Mouse (Mus musculus) WW6 (cell line): ENCODE results near the gene Samd4b.

Experiments used
- DNase-seq: peaks from one replicate; pipeline ENCODE4 v3.0.0-alpha.2; 2013; ENCODE audit warnings: low read depth, low spot score

Gene Samd4b

DNA sequence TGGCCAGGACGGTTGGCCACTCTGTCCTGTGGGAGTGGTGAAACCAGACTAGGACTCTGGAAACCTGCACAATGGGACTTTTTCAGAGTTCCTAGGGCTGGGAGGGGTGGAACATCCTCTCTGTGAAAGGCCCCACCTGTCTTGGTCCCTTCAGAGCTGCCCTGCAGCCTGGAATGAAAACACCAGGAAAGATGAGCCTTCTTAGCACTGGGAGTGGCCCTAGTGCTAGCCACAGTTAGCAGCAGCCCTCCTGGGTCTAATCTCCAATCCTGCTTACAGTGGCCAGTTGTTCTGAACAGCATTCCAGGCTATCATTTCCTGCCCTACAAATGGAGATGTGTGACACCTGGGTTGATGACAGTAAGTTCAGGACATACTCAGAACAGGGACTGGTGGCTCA lies 6.1 kb downstream of the Samd4b start:
- DNase-seq: no peak

DNA sequence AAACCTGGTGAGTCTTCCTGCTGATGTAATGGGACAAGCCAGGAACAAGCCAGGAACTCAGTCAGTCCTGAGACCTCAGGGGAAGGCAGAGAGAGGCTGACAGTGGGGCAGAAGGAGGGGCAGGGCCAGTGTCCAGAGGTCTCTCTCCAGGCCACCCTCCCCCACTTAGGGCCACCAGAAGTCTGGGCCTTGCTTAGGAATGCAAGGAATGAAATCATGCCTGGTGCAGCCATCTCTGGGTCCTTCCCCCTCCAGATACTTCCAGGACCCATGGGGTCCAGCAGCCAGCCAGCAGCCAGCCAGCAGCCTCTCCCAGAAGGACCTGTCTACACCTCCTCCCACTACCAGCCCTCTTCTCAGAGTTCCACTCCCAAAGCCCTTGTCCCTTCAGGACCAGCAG lies 10.3 kb downstream of the Samd4b start:
- DNase-seq: no peak

DNA sequence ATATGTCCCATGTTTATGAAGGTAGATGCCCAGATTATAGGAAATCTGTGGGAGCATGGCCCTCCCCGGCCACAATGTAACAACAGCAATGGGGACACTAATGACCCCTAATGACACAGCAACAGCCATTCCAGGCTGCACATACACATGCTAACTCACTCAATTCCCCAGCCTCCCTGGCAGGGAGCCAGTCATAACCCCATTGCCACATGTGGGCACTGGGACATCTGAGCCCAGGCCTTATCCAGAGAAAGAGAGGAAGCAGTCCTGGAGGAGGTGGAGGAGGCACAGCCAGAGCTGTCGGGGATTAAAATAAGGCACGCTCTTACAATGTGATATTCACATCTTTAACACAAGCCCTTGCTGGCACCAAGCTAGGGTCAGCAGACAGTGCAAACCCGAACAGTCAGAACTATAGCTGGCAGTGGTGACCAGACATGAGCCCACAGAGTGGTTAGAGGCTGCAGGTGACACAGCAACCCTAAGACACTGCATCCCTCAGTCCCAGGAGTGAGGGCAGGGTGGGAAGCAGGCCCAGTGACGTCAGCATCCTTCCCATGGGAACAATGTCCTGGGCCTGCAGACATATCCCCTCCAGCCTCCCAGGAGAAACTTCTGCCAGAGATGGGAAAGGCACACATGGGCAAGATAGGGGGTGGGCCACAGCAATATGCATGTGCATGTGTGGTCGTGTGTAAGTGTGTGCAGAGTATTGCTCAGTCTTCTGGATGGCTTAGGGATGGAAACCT lies 11.1 kb downstream of the Samd4b start:
- no peak for DNase-seq

DNA sequence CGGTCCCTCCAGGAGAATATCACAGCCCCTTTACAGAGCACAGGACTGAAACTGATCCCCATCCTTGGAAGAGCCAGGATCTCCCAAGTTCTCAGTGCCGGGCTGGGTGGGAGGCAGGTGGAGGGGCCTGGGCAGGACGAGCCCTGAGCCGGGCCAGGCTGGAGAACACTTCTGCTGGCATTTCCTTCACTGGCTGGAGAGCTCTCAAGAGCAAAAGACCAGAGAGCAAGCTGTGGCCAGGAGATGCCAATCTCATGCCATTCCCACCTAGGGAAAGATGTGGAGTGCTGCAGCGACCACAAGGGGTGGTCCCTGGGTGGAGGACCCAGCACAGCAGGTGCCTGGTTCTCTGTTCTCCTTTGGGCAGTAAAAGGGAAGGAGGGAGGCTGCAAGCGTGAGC lies 12.9 kb downstream of the Samd4b start:
- no peak for DNase-seq

DNA sequence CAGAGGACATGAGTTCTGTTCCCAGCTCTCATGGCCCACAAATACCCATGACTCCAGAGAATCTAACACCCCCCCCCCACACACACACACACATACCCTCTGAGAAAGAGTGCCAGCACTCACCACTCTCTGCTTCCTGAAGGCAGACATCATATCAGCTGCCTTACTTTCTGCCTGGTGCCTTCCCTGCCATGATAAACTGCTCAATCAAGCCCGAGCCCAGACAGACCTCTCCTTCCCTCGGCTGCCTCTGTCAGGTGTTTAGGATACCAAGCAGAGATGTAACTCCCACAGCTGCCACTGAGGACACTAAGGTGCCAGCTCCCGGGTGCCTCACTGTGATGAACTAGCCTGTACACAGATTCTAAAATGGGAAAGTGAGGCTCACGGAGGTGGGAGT lies 13.5 kb downstream of the Samd4b start:
- no peak for DNase-seq

DNA sequence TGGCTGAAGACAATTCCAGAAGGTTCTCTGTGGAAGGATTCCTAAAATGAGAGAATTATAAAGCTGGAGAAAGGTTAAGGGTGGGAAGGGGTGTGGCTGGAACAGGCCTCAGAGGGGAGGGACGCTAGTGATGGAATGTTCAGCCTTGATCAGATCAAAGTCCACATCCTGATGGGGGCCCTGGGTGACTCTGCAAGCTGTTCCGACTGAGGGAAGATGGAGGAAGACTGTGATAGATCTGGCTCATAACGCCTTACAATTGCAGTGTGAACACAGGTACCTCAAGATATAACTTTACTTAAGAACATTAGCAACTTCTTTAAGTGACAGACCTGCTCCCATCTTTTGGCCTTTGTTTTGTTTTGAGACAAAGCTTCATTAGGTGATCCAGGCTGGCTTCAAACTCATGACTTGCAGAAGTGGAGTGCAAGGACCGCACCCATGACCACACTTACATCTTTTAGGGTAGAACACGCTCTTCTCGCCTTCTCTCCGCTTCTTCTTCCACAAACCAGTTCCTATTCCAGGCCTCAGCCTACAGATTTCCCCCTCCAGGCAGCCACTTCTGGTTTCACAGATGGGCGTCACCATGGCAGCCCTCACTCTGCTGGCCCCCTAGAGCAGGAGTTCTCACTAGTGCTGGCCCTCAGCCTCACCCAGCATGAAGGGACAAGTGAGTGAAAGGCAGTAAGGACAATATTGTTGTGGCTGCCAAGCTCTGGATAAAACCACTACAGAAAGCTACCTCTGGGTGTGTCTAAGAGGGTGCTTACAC lies 14.2 kb downstream of the Samd4b start:
- DNase-seq: no peak

DNA sequence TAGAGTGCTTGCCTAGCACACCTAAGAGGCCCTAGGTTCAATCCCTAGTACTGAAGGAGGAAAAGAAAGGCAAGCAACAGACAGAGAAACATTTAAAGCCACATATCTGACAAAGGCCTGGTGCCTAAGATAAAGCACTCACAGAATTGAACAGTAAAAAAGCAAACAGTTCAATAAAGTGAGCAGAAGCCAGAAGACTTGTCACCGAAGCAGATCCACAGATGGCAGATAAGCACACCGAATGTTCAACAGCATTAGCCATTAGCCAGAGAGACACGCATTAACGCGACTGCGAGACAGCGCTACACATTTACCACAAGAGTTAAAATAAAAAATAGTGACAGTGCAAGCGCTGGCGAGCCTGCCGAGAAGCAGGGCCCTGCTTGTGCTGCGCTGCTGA lies 15.1 kb downstream of the Samd4b start:
- no peak for DNase-seq

DNA sequence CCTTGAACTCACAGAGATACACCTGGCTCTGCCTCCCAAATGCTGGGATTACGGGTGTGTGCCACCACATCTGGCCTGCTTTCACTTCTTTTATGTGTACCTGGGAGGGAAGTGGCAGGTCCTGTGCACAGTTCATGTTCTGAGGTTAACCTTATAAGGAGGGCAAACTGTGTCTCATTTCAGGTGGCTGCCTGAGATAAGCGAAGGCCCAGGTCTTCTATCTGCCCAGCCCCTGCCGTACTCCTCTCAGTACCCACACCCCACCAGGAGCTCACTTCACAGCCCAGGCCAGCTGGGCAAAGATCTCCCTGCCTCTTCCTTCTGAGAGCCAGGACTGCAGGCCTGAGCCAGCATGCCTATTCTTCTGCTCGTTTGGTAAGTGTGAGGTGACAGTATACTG lies 16.2 kb downstream of the Samd4b start:
- no peak for DNase-seq

DNA sequence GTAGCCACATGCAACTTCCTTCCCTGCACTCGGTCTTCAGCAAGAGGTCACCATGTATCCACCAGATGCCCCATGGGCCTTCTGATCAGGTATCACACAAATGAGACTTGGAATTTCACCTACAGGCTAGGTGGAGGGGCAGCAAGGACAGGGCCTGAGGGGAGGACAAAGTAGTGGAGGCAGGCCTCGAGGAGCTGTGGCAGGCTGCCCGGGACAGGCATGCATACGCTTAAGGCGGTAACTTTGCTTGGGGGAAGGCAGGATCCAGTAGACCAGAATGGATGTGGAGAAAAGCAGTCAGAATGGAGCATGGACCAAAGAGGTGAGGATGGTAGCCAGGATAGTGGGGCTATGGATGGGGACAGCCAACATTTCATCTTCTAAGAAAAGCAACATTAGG lies 18.1 kb downstream of the Samd4b start:
- no peak for DNase-seq

DNA sequence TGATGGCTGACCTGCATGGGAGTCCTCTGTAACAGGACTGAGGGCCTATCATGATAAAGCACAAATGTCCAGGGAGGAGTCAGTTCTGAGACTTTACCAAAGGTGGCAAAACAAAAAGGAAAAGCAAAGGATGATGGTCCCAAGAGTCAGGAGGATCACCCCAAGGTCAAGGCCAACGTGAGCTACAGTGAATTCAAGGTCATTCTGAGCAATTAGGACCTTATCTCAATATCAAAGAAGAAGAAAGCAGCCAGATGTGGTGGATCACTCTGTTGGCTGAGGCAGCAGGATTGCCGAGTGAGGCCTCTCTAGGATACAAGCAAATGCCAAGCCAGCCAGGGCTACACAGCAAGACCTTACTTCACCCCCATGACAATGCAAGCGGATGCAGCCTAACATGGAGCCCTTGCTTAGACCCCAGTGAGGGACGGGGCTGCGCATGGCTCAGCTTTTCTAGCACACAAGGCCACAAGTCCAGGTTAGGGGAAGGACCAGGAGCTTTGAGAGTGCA lies 19.3 kb downstream of the Samd4b start:
- DNase-seq: no peak

DNA sequence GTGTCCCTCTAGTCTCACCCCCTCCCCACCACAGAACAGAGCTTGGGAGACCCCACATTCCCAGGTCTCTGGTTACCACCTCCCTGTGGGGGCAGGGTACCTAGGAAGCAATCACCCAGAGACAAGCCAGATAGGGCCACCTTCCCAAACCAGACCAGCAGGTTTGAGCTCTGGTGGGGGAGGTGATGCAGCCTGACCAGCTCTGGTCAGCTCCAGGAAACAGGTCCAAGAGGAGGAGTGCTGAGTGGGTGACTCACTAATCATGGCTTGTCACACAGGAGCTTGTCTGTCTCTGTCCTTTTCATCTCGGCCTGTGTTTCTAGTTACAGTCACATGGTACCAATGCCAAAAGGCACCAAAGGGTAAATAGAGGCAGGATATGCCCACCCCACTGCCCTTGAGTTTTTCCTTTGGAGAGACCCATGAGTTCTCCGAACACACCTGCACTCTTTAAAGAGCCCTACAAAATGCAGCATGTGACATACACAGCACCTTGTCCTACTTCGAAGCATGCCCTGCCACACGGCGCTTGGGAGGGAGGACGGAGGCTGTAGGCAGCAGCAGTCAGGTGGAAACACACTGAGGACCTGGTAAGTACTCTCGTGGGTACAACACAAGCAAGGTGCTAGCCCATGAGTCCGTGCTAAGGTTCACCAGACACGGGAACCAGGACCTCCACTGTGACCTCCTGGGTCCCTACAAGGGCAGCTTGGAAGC lies 20.0 kb downstream of the Samd4b start:
- DNase-seq: no peak

DNA sequence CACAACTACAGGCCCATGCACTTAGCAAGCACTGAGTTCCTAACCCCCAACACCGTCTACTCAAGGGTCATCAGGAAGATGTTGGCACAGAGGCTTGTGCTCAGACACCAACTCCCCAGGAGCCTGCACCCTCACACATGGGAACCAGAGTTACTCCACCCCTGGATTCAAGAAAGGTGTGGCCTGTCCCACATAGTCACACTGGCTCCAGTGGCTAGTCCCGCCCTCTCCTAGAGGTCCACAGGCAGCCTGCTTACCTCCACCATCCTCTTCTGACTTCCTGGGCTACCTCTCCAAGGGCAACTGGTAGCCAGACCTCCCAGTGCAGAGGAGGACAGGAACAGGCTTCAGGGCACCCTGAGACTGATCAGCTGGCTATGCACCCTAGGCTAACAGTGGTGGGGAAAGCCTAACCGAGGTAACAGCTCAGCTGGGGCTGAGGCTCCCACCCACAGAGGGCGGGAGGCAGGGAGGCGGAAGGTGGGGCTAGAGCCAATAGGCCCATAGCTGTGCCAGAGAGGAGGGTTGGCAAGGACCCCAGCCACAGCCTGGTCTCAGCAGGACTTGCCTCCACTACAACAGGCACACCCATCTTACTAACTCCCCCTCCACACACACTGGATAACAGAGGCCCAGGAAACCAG lies 21.6 kb downstream of the Samd4b start:
- DNase-seq: no peak

DNA sequence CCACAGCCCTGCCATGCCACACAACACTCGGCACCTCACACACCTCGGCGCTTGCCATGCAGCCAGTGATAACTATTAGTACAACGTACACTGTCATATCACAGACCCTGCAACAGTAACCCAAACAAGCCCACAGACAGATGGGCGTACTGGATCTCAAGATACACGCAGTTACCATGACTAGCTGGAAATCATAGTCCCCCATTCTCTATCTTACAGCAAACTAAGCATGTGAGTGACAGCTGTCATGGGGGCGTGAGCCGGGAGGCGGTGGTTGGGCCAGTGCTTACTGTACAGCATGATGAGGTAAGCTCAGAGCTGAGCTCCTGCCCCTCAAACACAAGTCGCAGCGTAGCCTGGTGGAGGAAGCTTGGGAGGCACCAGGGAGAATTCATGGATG lies 22.3 kb downstream of the Samd4b start:
- DNase-seq: no peak

DNA sequence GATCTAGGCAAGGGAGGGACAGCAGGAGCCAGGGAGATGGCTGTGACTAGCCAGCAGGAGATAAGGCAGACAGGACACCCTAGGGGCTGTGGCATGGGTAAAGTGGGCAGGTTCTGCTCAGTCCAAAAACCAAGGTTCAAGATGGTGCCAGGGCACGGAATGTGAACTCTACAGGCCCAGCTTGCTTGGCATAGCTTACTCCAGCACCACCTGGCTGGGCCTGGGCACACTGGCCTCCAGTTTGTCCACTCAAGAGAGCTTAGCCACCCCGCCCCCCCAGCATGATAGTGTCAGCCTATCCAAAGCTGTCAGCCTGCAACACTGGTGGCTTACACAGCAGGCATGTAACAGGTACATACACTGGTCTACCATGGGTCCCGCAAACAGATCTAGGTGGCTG lies 24.7 kb downstream of the Samd4b start:
- no peak for DNase-seq

DNA sequence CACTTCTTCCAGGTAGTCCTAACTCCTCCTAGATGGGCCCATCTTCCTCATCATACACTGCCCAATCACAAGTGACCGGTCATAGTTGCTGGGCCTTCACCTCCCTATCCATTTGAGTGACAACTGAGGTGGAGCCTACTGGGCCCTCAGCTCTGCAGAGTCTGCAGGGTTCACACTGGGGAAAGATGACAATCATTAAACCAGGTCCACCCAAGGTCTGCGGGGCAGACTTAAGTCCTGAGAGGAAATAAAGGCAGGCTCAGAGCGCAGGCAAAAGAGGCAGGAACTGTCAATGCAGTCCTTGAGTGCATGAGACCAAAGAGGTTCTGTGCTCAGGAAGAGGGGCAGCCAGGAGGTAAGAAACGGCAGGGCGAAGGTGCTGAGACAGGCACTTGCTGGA lies 25.3 kb downstream of the Samd4b start:
- DNase-seq: no peak

DNA sequence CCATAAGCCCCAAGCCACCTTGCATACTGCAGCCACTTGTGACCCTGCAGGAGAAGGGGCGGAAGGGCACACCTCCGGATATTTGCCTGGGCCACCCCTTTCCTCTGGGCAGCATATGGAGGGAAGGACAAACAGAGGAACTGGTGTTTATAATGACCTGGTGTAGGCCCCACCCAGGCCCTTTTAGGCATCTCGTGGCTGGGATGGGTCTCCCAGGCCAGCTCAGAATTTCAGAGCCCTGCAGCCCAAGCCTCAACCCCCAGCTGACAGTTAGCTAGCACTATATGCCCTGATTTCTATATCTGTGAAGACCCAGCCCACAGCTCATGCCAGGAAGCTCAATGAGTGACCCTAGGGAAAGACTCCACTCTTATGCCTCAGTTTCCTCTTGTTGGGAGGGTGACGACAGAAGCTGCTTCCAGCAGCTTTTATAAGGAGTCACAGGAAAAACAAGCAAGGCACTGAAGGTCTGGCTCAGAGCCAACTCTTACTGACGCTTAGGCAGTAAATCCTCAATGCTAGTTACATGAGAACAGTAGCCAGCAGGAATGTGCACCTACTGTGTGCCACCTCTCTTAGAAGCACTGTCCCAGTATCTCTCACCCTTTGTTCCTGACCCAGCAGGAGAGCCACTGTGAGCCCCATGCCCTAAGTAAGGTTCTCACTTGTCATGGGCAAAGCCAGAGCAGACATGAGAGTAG lies 26.8 kb downstream of the Samd4b start:
- no peak for DNase-seq

DNA sequence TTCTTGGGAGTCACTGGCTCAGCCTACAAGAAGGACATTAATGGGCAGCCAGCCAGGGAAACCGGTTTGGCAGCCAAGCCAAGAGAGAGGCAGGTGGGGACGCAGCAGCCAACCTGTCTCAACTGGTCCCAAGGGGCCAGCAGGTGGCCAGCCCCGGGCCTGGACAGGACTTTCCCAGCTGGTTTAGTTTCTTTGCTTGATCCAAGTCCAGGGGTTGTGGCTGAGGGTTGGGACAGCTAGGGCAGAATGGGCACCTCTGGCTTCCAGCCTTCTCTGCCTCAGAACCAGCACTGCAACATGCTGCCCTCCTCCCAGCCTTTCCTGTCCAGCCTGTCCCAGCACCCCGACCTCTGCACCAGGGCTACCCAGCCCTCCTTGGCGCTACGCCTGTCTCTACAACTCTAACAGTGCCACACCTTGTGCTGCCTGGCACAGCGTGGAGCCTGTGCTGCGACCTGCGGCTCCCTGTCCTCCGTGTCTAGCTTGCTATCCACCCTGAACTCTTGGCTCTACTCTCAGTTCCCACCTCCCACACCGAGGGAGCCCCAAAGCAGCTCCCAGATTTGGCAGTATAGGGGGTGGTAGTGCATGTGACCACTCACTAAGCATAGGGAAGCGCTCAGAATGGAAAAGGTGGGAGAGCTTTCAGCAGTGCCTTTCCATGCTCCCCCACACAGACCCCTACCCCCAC lies 27.5 kb downstream of the Samd4b start:
- DNase-seq: no peak

DNA sequence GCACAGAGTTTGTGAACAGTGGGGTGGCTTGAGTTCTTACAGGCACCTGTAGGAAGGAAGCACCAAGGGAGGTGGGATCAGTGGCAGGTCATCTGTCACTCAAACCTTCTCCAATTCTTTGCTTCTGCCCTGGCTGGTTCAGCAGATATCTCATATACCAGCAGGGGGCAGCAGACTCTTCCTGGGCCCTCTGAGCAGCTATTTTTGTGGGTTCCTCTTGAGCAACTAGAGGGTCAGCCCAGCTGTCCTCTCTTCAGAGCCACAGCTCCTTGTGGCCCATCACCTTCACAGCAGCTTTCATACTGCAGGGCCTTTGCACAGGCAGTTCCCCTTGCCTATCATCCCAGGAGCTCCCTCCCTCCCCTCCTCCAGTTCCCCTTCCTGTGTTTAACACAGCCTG lies 29.7 kb downstream of the Samd4b start:
- DNase-seq: no peak

DNA sequence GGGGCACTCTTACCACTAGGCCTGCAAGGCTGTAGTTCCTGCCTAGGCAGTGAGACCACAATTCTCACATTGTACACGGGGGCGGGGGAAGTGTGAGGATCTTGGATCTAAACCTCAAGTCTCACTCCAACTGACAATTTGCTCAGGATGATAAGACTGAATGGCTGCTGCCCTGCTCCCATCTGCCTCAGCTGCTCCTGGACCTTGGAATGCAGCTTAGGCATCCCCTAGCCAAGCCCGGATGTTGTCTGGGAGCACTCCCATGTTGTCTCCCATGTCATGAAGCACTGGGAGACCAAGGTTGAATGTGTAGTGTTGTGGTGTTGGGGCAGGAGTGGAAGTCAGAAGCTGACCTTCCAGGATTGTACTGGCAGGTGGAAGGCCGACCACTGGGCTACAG lies 30.4 kb downstream of the Samd4b start:
- no peak for DNase-seq

DNA sequence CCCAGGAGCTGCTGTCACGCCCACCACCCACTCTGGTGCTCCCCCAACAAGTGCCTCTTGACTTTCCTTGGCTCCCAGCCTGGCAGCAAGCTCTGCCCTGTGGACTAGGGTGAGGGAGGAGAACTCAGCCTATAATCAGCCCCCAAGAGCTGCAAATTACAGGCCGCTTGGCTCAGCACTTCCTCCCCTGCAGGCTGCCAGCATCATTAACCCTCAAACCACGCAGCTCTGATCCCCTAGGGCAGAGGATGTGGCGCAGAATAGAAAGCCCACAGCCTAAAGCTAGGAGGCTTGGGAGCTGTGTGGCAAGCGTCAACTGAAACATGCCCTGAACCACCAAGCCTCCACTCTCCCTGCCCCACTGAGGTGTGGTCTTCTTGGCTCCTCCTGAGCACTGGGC lies 32.5 kb downstream of the Samd4b start:
- DNase-seq: no peak

DNA sequence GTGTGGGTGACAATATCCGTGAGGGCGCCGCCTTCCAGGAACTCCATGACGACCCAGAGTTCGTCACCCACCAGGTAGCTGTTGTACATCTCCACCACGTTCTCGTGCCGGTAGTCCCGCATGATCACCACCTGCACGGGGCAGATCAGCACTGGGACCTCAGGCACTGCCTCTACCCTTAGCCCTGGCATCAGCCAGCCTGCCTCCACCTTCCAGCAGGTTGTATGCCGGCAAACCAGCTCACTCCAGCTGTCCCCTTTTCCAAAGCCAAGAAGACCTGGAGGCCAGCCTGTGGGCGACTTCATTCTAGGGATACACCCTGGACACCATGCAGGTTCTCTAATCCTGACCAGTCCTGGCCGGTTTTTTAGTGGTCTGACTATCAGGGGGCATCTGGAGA lies 35.0 kb downstream of the Samd4b start:
- DNase-seq: no peak
